Mouse (Mus musculus): ENCODE measurements around the gene Mtmr10.

Gene Mtmr10

GRCm38 (mm10) chr7:64290431-64290830 lies 3.0 kb downstream of the Mtmr10 start:
- DNase-seq (ENCODE audit: extremely low spot score, low read depth, low spot score), result no peak

GRCm38 (mm10) chr7:64291722-64292121 lies 4.3 kb downstream of the Mtmr10 start:
- DNase-seq (ENCODE audit: extremely low spot score, low read depth, low spot score), result no peak

GRCm38 (mm10) chr7:64296286-64297010 lies 9.0 kb downstream of the Mtmr10 start:
- DNase-seq (ENCODE audit: extremely low spot score, low read depth, low spot score), result no peak

GRCm38 (mm10) chr7:64310241-64310640 lies 22.8 kb downstream of the Mtmr10 start:
- DNase-seq (ENCODE audit: extremely low spot score, low read depth, low spot score), result no peak

GRCm38 (mm10) chr7:64310756-64311155 lies 23.3 kb downstream of the Mtmr10 start:
- no peak for DNase-seq (ENCODE audit: extremely low spot score, low read depth, low spot score)

- DNase-seq (ENCODE audit: extremely low spot score, low read depth, low spot score), result no peak
These were observed 25.4 kb downstream of the Mtmr10 start for GRCm38 (mm10) chr7:64312811-64313210.

- no peak for DNase-seq (ENCODE audit: extremely low spot score, low read depth, low spot score)
These were observed 33.7 kb downstream of the Mtmr10 start for GRCm38 (mm10) chr7:64321125-64321524.

- DNase-seq (ENCODE audit: extremely low spot score, low read depth, low spot score), result no peak
These were observed 34.2 kb downstream of the Mtmr10 start for GRCm38 (mm10) chr7:64321658-64322057.

- peak; percentile 24 for DNase-seq (ENCODE audit: extremely low spot score, low read depth, low spot score)
These were observed 39.4 kb downstream of the Mtmr10 start for GRCm38 (mm10) chr7:64326892-64327291.

- no peak for DNase-seq (ENCODE audit: extremely low spot score, low read depth, low spot score)
These were observed 40.0 kb downstream of the Mtmr10 start for GRCm38 (mm10) chr7:64327486-64327885.

- DNase-seq (ENCODE audit: extremely low spot score, low read depth, low spot score), result no peak
These were observed 43.9 kb downstream of the Mtmr10 start for GRCm38 (mm10) chr7:64331309-64331708.

GRCm38 (mm10) chr7:64332686-64333085 lies 45.2 kb downstream of the Mtmr10 start:
- DNase-seq (ENCODE audit: extremely low spot score, low read depth, low spot score), result no peak

GRCm38 (mm10) chr7:64347813-64348212 lies 60.4 kb downstream of the Mtmr10 start:
- DNase-seq (ENCODE audit: extremely low spot score, low read depth, low spot score), result no peak

- no peak for DNase-seq (ENCODE audit: extremely low spot score, low read depth, low spot score)
These were observed 61.9 kb downstream of the Mtmr10 start for GRCm38 (mm10) chr7:64349147-64349861.

GRCm38 (mm10) chr7:64351087-64351486 lies 63.6 kb downstream of the Mtmr10 start:
- no peak for DNase-seq (ENCODE audit: extremely low spot score, low read depth, low spot score)

GRCm38 (mm10) chr7:64354206-64354605 lies 66.8 kb downstream of the Mtmr10 start:
- DNase-seq (ENCODE audit: extremely low spot score, low read depth, low spot score), result no peak

- no peak for DNase-seq (ENCODE audit: extremely low spot score, low read depth, low spot score)
These were observed 69.2 kb downstream of the Mtmr10 start for GRCm38 (mm10) chr7:64356661-64357060.

- DNase-seq (ENCODE audit: extremely low spot score, low read depth, low spot score), result no peak
These were observed 70.0 kb downstream of the Mtmr10 start for GRCm38 (mm10) chr7:64357405-64357804.

- DNase-seq (ENCODE audit: extremely low spot score, low read depth, low spot score), result no peak
These were observed 71.2 kb downstream of the Mtmr10 start for GRCm38 (mm10) chr7:64358666-64359065.

- no peak for DNase-seq (ENCODE audit: extremely low spot score, low read depth, low spot score)
These were observed 72.6 kb downstream of the Mtmr10 start for GRCm38 (mm10) chr7:64359943-64360585.

GRCm38 (mm10) chr7:64360586-64360945 lies 73.1 kb downstream of the Mtmr10 start:
- DNase-seq (ENCODE audit: extremely low spot score, low read depth, low spot score), result no peak

- DNase-seq (ENCODE audit: extremely low spot score, low read depth, low spot score), result no peak
These were observed 78.4 kb downstream of the Mtmr10 start for GRCm38 (mm10) chr7:64365863-64366262.
